Mouse (Mus musculus): Measurements from ENCODE around the gene Zfp825. TPM values are rescaled to one million over a fixed set of nuclear protein-coding genes. Genes with fewer than 3 reads are reported as not detected.
"Not testable (repeated sequence)": the region's sequence is repeated elsewhere in the genome, so short reads cannot be mapped to it uniquely, and the experiment has no call there.

Zfp825 gene
- total RNA-seq (2017) = 8.1 and 13.9 TPM in 2 replicates

DNA sequence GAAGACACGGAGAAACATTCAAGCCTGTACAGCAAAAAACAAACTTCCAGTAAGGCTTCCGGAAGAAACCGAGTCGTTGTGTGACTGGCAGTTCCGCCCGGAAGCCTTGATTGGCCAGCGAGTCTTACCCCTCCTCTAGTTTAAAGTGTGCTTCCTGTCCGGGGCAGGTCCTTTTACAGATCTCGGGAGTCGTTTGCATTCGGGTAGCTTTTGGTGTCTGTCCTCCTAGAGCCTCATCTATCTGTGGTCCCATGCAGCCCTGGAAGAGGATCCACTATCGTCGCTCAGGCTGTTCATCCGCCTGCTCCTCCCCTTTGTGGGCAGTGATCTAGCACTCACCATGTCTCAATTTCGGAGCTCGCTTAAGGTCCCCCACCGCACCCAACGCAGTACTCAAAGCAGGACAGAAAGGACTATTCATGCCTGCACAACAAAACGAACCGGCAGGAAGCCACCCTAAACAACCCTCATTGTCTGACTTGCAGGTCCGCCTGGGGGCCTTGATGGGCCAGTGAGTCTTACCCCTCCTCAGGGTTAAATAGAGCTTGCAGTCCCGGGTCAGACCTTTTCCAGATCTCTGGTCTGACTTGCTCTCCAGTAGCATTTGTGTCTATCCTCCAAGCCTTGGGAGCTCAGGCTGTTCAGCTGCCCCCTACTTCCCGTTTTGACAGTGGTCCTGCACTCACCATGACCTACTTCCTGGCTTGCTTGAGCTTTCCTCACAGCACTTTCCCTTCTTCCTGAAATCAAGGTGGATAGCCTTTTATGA is at the start of gene Zfp825:
TSS of gene Zfp825 (minus strand) at position 82 of the 769 bp plus-strand sequence.
- ATAC-seq (replicated peaks in 1 of 2; ENCODE audit: insufficient read depth in 1 of 2, low FRiP score in 2 of 2, low TSS enrichment in 1 of 2, low read depth in 1 of 2, poor library complexity in 2 of 2, severe bottlenecking in 2 of 2) = peak; percentile 99

GRCm38 (mm10) chr13:74535418-74535817 is 41.6 kb upstream of the Zfp825 start:
- ATAC-seq (replicated peaks in 1 of 2; ENCODE audit: insufficient read depth in 1 of 2, low FRiP score in 2 of 2, low TSS enrichment in 1 of 2, low read depth in 1 of 2, poor library complexity in 2 of 2, severe bottlenecking in 2 of 2) = peak in 1 of 2 experiments; percentile 38; a peak in 1 of 4 replicates

DNA sequence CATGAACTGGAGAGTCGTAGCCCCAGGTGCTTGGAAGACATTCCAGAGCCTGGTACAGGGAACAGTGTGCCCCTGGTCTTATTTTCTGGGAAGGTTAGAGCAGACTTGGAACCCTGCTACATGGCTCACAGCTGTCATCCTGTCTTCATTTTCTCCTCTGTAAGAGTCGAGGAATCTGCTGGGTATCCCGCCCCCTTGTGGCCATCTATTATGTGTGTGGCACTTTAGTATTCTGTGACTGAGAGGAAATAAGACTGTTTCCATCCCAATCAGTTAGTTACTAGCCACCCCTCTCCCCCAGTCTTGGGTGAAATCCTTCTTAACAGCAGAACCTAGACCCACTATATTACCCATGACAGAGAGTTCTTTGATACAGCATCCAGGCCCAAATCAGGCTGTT is 41.1 kb upstream of the Zfp825 start:
- peak; percentile 70 to 76; a peak in 2 of 4 replicates for ATAC-seq (replicated peaks in 1 of 2; ENCODE audit: insufficient read depth in 1 of 2, low FRiP score in 2 of 2, low TSS enrichment in 1 of 2, low read depth in 1 of 2, poor library complexity in 2 of 2, severe bottlenecking in 2 of 2)

DNA sequence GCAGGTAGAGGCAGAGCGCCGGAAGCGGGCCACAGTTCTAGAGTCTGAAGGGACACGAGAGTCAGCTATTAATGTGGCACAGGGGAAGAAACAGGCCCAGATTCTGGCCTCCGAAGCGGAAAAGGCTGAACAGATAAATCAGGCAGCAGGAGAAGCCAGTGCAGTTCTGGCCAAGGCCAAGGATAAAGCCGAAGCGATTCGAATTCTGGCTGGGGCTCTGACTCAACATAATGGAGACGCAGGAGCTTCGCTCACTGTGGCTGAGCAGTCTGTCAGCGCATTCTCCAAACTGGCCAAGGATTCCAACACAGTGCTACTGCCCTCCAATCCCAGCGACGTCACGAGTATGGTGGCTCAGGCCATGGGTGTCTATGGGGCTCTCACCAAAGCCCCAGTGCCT is 40.3 kb upstream of the Zfp825 start:
- ATAC-seq (replicated peaks in 1 of 2; ENCODE audit: insufficient read depth in 1 of 2, low FRiP score in 2 of 2, low TSS enrichment in 1 of 2, low read depth in 1 of 2, poor library complexity in 2 of 2, severe bottlenecking in 2 of 2) = no peak

DNA sequence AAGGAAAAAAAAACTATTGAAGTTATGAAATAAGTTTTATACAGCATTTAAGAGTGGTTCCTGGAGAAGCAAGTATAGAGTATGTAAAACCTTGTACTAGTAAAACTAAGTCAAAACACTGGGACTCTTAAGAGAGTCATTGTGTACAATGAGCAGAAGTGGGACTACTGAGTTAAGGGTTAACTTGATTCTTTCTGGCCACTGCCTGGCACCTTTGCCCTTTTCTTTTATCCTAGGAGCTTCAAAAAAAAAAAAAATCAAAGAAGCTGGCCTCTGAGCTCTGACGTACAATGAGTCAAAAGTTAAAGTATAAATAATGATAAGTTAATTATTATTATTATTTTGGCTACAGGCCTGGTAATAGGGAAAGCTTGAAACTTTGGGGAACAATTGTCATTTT is 37.5 kb upstream of the Zfp825 start:
- not testable (repeated sequence) for ATAC-seq (replicated peaks in 1 of 2; ENCODE audit: insufficient read depth in 1 of 2, low FRiP score in 2 of 2, low TSS enrichment in 1 of 2, low read depth in 1 of 2, poor library complexity in 2 of 2, severe bottlenecking in 2 of 2)

DNA sequence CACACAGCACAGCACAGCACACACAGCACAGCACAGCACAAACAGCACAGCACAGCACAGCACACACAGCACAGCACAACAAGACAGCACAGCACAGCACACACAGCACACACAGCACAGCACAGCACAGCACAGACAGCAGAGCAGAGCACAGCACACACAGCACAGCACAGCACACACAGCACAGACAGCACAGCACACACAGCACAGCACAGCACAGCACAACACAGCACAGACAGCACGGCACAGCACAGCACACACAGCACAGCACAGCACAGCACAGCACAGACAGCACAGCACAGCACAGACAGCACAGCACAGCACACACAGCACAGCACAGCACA is 35.6 kb upstream of the Zfp825 start:
- ATAC-seq (replicated peaks in 1 of 2; ENCODE audit: insufficient read depth in 1 of 2, low FRiP score in 2 of 2, low TSS enrichment in 1 of 2, low read depth in 1 of 2, poor library complexity in 2 of 2, severe bottlenecking in 2 of 2) = peak; percentile 76 to 81

DNA sequence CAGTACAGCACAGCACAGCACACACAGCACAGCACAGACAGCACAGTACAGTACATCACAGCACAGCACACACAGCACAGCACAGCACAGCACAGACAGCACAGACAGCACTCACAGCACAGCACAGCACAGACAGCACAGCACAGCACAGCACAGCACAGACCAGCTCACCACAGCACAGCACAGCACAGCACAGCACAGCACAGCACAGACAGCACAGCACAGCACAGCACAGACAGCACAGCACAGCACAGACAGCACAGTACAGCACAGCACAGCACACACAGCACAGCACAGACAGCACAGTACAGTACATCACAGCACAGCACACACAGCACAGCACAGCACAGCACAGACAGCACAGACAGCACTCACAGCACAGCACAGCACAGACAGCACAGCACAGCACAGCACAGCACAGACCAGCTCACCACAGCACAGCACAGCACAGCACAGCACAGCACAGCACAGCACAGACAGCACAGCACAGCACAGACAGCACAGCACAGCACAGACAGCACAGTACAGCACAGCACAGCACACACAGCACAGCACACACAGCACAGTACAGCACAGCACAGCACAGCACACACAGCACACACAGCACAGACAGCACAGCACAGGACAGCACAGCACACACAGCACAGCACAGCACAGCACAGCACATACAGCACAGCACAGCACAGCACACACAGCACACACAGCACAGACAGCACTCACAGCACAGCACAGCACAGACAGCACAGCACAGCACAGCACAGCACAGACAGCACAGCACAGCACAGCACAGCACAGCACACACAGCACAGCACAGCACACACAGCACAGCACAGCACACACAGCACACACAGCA is 35.0 kb upstream of the Zfp825 start:
- ATAC-seq (replicated peaks in 1 of 2; ENCODE audit: insufficient read depth in 1 of 2, low FRiP score in 2 of 2, low TSS enrichment in 1 of 2, low read depth in 1 of 2, poor library complexity in 2 of 2, severe bottlenecking in 2 of 2) = peak; percentile 65 to 76

GRCm38 (mm10) chr13:74522481-74523237 is 28.9 kb upstream of the Zfp825 start:
- ATAC-seq (replicated peaks in 1 of 2; ENCODE audit: insufficient read depth in 1 of 2, low FRiP score in 2 of 2, low TSS enrichment in 1 of 2, low read depth in 1 of 2, poor library complexity in 2 of 2, severe bottlenecking in 2 of 2) = peak; percentile 98

DNA sequence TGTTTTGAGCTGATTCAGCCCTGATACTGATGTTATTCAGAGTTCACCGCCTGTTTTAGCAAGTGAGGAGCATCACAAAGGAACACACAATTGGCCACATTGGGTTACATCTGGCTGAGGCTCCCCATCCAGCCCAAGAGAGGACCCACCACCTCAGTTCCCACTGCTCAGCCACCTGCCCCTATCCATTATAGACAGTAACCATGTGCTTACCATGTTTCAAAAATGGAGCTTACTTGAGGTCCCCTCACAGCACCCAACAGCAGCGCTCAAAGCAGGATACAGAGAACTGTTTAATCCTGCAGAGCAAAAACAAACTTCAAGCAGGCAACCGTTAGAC is 28.3 kb upstream of the Zfp825 start:
- not testable (repeated sequence) for ATAC-seq (replicated peaks in 1 of 2; ENCODE audit: insufficient read depth in 1 of 2, low FRiP score in 2 of 2, low TSS enrichment in 1 of 2, low read depth in 1 of 2, poor library complexity in 2 of 2, severe bottlenecking in 2 of 2)

- ATAC-seq (replicated peaks in 1 of 2; ENCODE audit: insufficient read depth in 1 of 2, low FRiP score in 2 of 2, low TSS enrichment in 1 of 2, low read depth in 1 of 2, poor library complexity in 2 of 2, severe bottlenecking in 2 of 2) = not testable (repeated sequence)
Measured at GRCm38 (mm10) chr13:74507981-74508380, 14.2 kb upstream of the Zfp825 start.

- not testable (repeated sequence) for ATAC-seq (replicated peaks in 1 of 2; ENCODE audit: insufficient read depth in 1 of 2, low FRiP score in 2 of 2, low TSS enrichment in 1 of 2, low read depth in 1 of 2, poor library complexity in 2 of 2, severe bottlenecking in 2 of 2)
Measured at GRCm38 (mm10) chr13:74502851-74503250, 9.1 kb upstream of the Zfp825 start.

- ATAC-seq (replicated peaks in 1 of 2; ENCODE audit: insufficient read depth in 1 of 2, low FRiP score in 2 of 2, low TSS enrichment in 1 of 2, low read depth in 1 of 2, poor library complexity in 2 of 2, severe bottlenecking in 2 of 2) = not testable (repeated sequence)
Measured at GRCm38 (mm10) chr13:74499696-74500095, 5.9 kb upstream of the Zfp825 start.

- ATAC-seq (replicated peaks in 1 of 2; ENCODE audit: insufficient read depth in 1 of 2, low FRiP score in 2 of 2, low TSS enrichment in 1 of 2, low read depth in 1 of 2, poor library complexity in 2 of 2, severe bottlenecking in 2 of 2) = not testable (repeated sequence)
Measured at GRCm38 (mm10) chr13:74484326-74484725, 9.5 kb downstream of the Zfp825 start.

DNA sequence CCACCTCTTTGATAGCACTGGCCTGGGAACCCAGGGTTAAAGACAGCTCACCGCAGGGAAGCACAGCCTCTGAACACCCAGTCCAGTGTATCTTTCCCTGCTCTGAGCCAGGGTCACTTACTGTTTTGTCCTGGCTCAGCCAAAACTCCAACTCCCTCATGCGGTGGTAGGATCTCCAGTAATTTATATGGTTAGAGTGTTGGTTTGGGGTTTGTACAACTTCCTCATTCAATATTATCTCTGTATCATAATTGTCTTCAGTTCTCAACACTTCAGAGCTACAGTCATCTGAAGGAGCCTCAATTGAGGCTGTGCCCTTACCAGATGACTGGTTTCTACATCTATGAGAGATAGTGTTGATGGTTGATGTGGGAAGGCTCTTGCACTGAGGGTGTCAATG is 22.3 kb downstream of the Zfp825 start:
- ATAC-seq (replicated peaks in 1 of 2; ENCODE audit: insufficient read depth in 1 of 2, low FRiP score in 2 of 2, low TSS enrichment in 1 of 2, low read depth in 1 of 2, poor library complexity in 2 of 2, severe bottlenecking in 2 of 2) = peak in 1 of 2 experiments; percentile 65; a peak in 3 of 4 replicates

DNA sequence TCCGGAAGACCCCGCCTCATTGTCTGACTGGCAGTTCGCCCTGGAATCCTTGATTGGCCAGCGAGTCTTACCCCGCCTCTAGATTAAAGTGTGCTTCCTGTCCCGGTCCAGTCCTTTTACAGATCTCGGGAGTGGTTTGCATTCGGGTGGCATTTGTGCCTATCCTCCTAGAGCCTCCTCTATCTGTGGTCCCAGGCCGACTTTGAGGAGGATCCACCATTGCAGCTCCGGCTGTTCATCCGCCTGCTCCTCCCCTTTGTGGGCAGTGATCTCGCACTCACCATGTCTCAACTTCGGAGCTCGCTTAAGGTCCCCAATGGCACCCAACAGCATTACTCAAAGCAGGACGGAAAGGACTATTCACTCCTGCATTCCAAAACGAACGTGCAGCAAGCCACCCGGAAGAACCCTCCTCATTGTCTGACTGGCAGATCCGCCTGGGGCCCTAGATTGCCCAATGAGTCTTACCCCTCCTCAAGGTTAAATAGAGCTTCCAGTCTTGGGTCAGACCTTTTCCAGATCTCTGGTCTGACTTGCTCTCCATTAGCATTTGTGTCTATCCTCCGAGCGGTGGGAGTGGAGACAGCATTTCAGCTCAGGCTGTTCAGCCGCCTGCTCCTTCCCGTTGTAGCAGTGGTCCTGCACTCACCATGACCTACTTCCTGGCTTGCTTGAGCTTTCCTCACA is 30.9 kb downstream of the Zfp825 start:
- ATAC-seq (replicated peaks in 1 of 2; ENCODE audit: insufficient read depth in 1 of 2, low FRiP score in 2 of 2, low TSS enrichment in 1 of 2, low read depth in 1 of 2, poor library complexity in 2 of 2, severe bottlenecking in 2 of 2) = peak; percentile 99 to 100

DNA sequence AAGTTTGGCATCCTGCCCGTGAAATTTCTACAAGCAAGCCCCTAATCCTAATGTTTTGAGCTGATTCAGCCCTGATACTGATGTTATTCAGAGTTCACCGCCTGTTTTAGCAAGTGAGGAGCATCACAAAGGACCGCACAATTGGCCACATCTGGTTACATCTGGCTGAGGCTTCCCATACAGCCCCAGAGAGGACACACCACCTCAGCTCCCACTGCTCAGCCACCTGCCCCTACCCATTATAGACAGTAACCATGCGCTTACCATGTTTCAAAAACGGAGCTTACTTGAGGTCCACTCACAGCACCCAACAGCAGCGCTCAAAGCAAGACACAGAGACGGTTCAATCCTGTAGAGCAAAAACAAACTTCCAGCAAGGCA is 31.5 kb downstream of the Zfp825 start:
- ATAC-seq (replicated peaks in 1 of 2; ENCODE audit: insufficient read depth in 1 of 2, low FRiP score in 2 of 2, low TSS enrichment in 1 of 2, low read depth in 1 of 2, poor library complexity in 2 of 2, severe bottlenecking in 2 of 2) = peak in 1 of 2 experiments; percentile 20; a peak in 2 of 4 replicates

GRCm38 (mm10) chr13:74439895-74440294 is 53.9 kb downstream of the Zfp825 start:
- no peak for ATAC-seq (replicated peaks in 1 of 2; ENCODE audit: insufficient read depth in 1 of 2, low FRiP score in 2 of 2, low TSS enrichment in 1 of 2, low read depth in 1 of 2, poor library complexity in 2 of 2, severe bottlenecking in 2 of 2)
